Mouse (Mus musculus): Measurements from ENCODE around the gene Myoz2.

GRCm38 (mm10) chr3:122974833-122975232, 60.0 kb downstream of the Myoz2 start:
- TF ChIP-seq EP300 (IDR thresholded peaks at IDR 0.05; ENCODE audit: low read depth) (no peak), CTCF (IDR thresholded peaks at IDR 0.05; ENCODE audit: low read depth) (no peak)

All from liver, embryonic 14.5 days (tissue).